Mouse (Mus musculus): Measurements from ENCODE around the gene Psmd7.
"Not testable (repeated sequence)": the region's sequence is repeated elsewhere in the genome, so short reads cannot be mapped to it uniquely, and the experiment has no call there.

Psmd7 gene

GRCm38 (mm10) chr8:107587995-107588780 lies at the start of gene Psmd7:
Psmd7 (minus strand) TSS chr8:107588464.
- DNase-seq (ENCODE audit: low spot score): peak; percentile 95

- DNase-seq (ENCODE audit: low spot score): no peak
These were observed 45.5 kb upstream of the Psmd7 start for GRCm38 (mm10) chr8:107633734-107634133.

GRCm38 (mm10) chr8:107629701-107630100 lies 41.4 kb upstream of the Psmd7 start:
- no peak for DNase-seq (ENCODE audit: low spot score)

GRCm38 (mm10) chr8:107628501-107629149 lies 40.4 kb upstream of the Psmd7 start:
- no peak for DNase-seq (ENCODE audit: low spot score)

- DNase-seq (ENCODE audit: low spot score): no peak
These were observed 39.6 kb upstream of the Psmd7 start for GRCm38 (mm10) chr8:107627881-107628280.

- DNase-seq (ENCODE audit: low spot score): not testable (repeated sequence)
These were observed 36.0 kb upstream of the Psmd7 start for GRCm38 (mm10) chr8:107624301-107624700.

GRCm38 (mm10) chr8:107621930-107622623 lies 33.8 kb upstream of the Psmd7 start:
- no peak for DNase-seq (ENCODE audit: low spot score)

GRCm38 (mm10) chr8:107621136-107621535 lies 32.9 kb upstream of the Psmd7 start:
- no peak for DNase-seq (ENCODE audit: low spot score)

- no peak for DNase-seq (ENCODE audit: low spot score)
These were observed 30.2 kb upstream of the Psmd7 start for GRCm38 (mm10) chr8:107618499-107618898.

GRCm38 (mm10) chr8:107613411-107613810 lies 25.1 kb upstream of the Psmd7 start:
- DNase-seq (ENCODE audit: low spot score): no peak

GRCm38 (mm10) chr8:107610845-107611244 lies 22.6 kb upstream of the Psmd7 start:
- DNase-seq (ENCODE audit: low spot score): no peak

GRCm38 (mm10) chr8:107608751-107609150 lies 20.5 kb upstream of the Psmd7 start:
- no peak for DNase-seq (ENCODE audit: low spot score)

GRCm38 (mm10) chr8:107603026-107603425 lies 14.8 kb upstream of the Psmd7 start:
- DNase-seq (ENCODE audit: low spot score): no peak

GRCm38 (mm10) chr8:107599691-107600090 lies 11.4 kb upstream of the Psmd7 start:
- no peak for DNase-seq (ENCODE audit: low spot score)

GRCm38 (mm10) chr8:107597731-107598130 lies 9.5 kb upstream of the Psmd7 start:
- DNase-seq (ENCODE audit: low spot score): no peak

- no peak for DNase-seq (ENCODE audit: low spot score)
These were observed 6.6 kb upstream of the Psmd7 start for GRCm38 (mm10) chr8:107594817-107595216.

GRCm38 (mm10) chr8:107593967-107594729 lies 5.9 kb upstream of the Psmd7 start:
- no peak for DNase-seq (ENCODE audit: low spot score)

- peak; percentile 21 for DNase-seq (ENCODE audit: low spot score)
These were observed 752 bp downstream of the Psmd7 start for GRCm38 (mm10) chr8:107587429-107587994.

- no peak for DNase-seq (ENCODE audit: low spot score)
These were observed 6.1 kb downstream of the Psmd7 start for GRCm38 (mm10) chr8:107582136-107582535.

- DNase-seq (ENCODE audit: low spot score): no peak
These were observed 6.7 kb downstream of the Psmd7 start for GRCm38 (mm10) chr8:107581536-107581935.

- no peak for DNase-seq (ENCODE audit: low spot score)
These were observed 7.4 kb downstream of the Psmd7 start for GRCm38 (mm10) chr8:107580879-107581278.

GRCm38 (mm10) chr8:107578541-107578940 lies 9.7 kb downstream of the Psmd7 start:
- DNase-seq (ENCODE audit: low spot score): peak; percentile 69

Data from testis, postnatal 14 days (tissue).